Mouse (Mus musculus) right cerebral cortex, adult 18-20 months (tissue): ENCODE data around the gene Lingo2.
A peak's percentile ranks its signal among the peaks of the same experiment; 100 is the strongest.

Source experiments
- DNase-seq: peaks from one replicate; pipeline ENCODE4 v3.0.0; 2022; ENCODE audit warnings: mixed read lengths

The Lingo2 gene

GRCm38 (mm10) chr4:36951150-36951954, at the start of gene Lingo2:
Gene Lingo2 (minus strand): TSS chr4:36951747.
- DNase-seq: peak; percentile 55

GRCm38 (mm10) chr4:36973358-36973757, 21.8 kb upstream of the Lingo2 start:
- no peak for DNase-seq

- DNase-seq: peak; percentile 41
These were observed 1.2 kb upstream of the Lingo2 start for GRCm38 (mm10) chr4:36952431-36953429.

- no peak for DNase-seq
These were observed 338 bp upstream of the Lingo2 start for GRCm38 (mm10) chr4:36951955-36952215.

- peak; percentile 17 for DNase-seq
These were observed 777 bp downstream of the Lingo2 start for GRCm38 (mm10) chr4:36950790-36951149.

- DNase-seq: peak; percentile 84
These were observed 1.4 kb downstream of the Lingo2 start for GRCm38 (mm10) chr4:36950021-36950751.

- DNase-seq: no peak
These were observed 60.7 kb downstream of the Lingo2 start for GRCm38 (mm10) chr4:36890810-36891209.

GRCm38 (mm10) chr4:36890365-36890764, 61.2 kb downstream of the Lingo2 start:
- DNase-seq: no peak

- DNase-seq: peak; percentile 45
These were observed 76.8 kb downstream of the Lingo2 start for GRCm38 (mm10) chr4:36874781-36875180.

GRCm38 (mm10) chr4:36824982-36825381, 126.6 kb downstream of the Lingo2 start:
- no peak for DNase-seq

GRCm38 (mm10) chr4:36821914-36822313, 129.6 kb downstream of the Lingo2 start:
- DNase-seq: peak; percentile 30

- no peak for DNase-seq
These were observed 176.5 kb downstream of the Lingo2 start for GRCm38 (mm10) chr4:36775088-36775487.

GRCm38 (mm10) chr4:36730691-36731090, 220.9 kb downstream of the Lingo2 start:
- no peak for DNase-seq

GRCm38 (mm10) chr4:36716411-36716810, 235.1 kb downstream of the Lingo2 start:
- no peak for DNase-seq

GRCm38 (mm10) chr4:36698888-36699287, 252.7 kb downstream of the Lingo2 start:
- no peak for DNase-seq

GRCm38 (mm10) chr4:36696810-36697209, 254.7 kb downstream of the Lingo2 start:
- no peak for DNase-seq

- DNase-seq: no peak
These were observed 291.6 kb downstream of the Lingo2 start for GRCm38 (mm10) chr4:36659920-36660319.

- no peak for DNase-seq
These were observed 303.8 kb downstream of the Lingo2 start for GRCm38 (mm10) chr4:36647753-36648152.

GRCm38 (mm10) chr4:36635666-36636065, 315.9 kb downstream of the Lingo2 start:
- no peak for DNase-seq

GRCm38 (mm10) chr4:36576801-36577200, 374.7 kb downstream of the Lingo2 start:
- DNase-seq: no peak

GRCm38 (mm10) chr4:36576256-36576655, 375.3 kb downstream of the Lingo2 start:
- no peak for DNase-seq

- DNase-seq: no peak
These were observed 385.0 kb downstream of the Lingo2 start for GRCm38 (mm10) chr4:36566544-36566943.

GRCm38 (mm10) chr4:36560997-36561396, 390.6 kb downstream of the Lingo2 start:
- DNase-seq: no peak
